Mouse (Mus musculus) adrenal gland, postnatal 36 days (tissue): ENCODE results near the gene Napsa. TPM values are rescaled to one million over a fixed set of nuclear protein-coding genes. Genes with fewer than 3 reads are reported as not detected.

Source experiments
- DNase-seq, 2 experiments: peaks; one replicate each; pipeline ENCODE4 v3.0.0; 2021; ENCODE audit warnings: mixed read lengths in 1 of 2
- microRNA-seq: library from miRNA; unstranded; fragments of <30 nt; microRNA quantifications from one replicate; pipeline ENCODE4 v1.2.0, GENCODE M21; 2021
- total RNA-seq, 2 experiments: library from RNA; stranded (reverse); gene quantifications; 2 replicates each; pipeline ENCODE4 v1.2.3; 2021

Gene Napsa
- total RNA-seq, 2 experiments from 2014 or later, result 0.40 to 0.89 TPM

DNA sequence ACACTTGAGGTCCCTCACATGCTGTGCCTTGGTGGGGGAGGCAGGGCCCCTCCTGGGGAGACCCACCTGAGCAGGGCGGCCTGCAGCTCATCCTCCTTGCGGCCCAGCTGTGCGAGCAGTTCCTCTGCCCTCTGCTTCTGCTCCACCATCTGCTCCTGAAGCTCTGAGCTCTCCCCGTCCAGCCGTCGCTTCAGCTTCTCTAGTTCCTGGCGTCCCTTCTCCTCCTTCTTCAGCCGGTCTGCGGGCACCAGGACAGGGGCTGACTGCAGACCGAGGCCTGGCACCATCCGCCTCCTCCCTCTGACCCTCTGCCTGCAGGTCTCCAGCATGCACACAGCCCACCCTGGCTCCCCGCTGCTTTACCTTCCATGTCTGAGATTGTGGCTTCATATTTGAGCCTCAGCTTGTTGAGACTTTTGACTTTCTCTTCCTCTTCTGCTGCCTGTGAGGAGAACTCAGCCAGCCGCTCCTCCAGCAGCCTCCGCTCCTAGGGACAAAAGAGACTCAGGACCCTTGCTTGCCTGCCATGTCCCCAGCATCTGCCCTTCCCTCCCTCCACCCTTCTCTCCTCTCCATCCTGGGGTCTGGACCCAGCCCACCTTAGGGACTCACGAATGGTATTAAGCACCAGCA lies 56.3 kb downstream of the Napsa start:
- no peak for DNase-seq

DNA sequence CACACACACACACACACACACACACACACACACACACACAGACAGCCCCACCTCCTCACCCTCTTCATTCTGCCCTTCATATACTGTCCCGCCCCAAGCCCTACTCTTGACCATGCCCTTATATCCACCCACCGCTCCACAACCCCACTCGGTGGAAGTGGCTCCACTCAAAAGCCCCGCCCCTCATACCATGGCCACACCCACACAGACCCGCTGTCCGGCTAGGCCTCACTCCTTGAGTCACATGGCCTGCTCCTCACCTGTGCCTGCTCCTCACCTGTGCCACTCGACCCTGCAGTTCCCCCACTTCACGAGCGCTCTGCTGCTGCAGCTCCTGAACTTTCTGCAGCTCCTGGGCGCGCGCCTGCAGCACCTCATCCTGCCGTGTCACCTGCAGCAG lies 58.3 kb downstream of the Napsa start:
- no peak for DNase-seq

GRCm38 (mm10) chr7:44632676-44633075 lies 60.5 kb downstream of the Napsa start:
- no peak for DNase-seq

- DNase-seq, result peak in 1 of 2 experiments; percentile 19
Measured at GRCm38 (mm10) chr7:44633407-44633806, 61.2 kb downstream of the Napsa start.

Small RNA genes lying within 50 kb of the gene (microRNA-seq; reads per million reads assigned to microRNA genes)
- not detected for gene Mir7053

Other genes with a start within 250 kb of the Napsa start
- 1 to 10 TPM; 3.0 to 4.7 TPM for gene Syt3, start 188.3 kb upstream of the Napsa start, total RNA-seq
- under 1 TPM; 0.63 to 0.99 TPM for gene 1700008O03Rik, start 186.6 kb upstream of the Napsa start, total RNA-seq
- 1 to 10 TPM; 3.9 to 4.9 TPM for gene Lrrc4b, start 143.4 kb upstream of the Napsa start, total RNA-seq
- gene Aspdh, start 107.0 kb upstream of the Napsa start, total RNA-seq, result under 1 TPM in 1 of 2 experiments, not detected in 1; 0.63 TPM
- gene Josd2, start 104.4 kb upstream of the Napsa start, total RNA-seq, result 10 to 100 TPM; 53.9 to 61.0 TPM
- 10 to 100 TPM; 91.2 to 99.2 TPM for gene Emc10, start 75.9 kb upstream of the Napsa start, total RNA-seq
- 1 to 10 TPM; 8.5 to 9.5 TPM for gene Fam71e1, start 75.8 kb upstream of the Napsa start, total RNA-seq
- gene Mybpc2, start 47.7 kb upstream of the Napsa start, total RNA-seq, result not detected
- under 1 TPM; 0.30 to 0.49 TPM for gene Spib, start 40.3 kb upstream of the Napsa start, total RNA-seq
- 10 to 100 TPM; 12.6 to 17.0 TPM for gene Pold1, start 23.5 kb upstream of the Napsa start, total RNA-seq
- 100 to 1,000 TPM in 1 of 2 experiments, 10 to 100 TPM in 1; 98.5 to 113 TPM for gene Nr1h2, start 18.4 kb upstream of the Napsa start, total RNA-seq
- 1 to 10 TPM; 2.6 to 3.9 TPM for gene Kcnc3, start 18.3 kb downstream of the Napsa start, total RNA-seq
- gene Myh14, start 98.5 kb downstream of the Napsa start, total RNA-seq, result 1 to 10 TPM; 3.0 to 4.9 TPM
- not detected for gene Izumo2, start 136.4 kb downstream of the Napsa start, total RNA-seq
- gene Vrk3, start 176.0 kb downstream of the Napsa start, total RNA-seq, result 10 to 100 TPM; 47.5 to 50.6 TPM
- gene Zfp473, start 178.7 kb downstream of the Napsa start, total RNA-seq, result under 1 TPM; 0.49 to 0.70 TPM
- gene Nup62, start 243.7 kb downstream of the Napsa start, total RNA-seq, result 10 to 100 TPM; 40.9 to 42.5 TPM
- 1 to 10 TPM; 2.0 to 2.6 TPM for gene Il4i1, start 244.0 kb downstream of the Napsa start, total RNA-seq
- gene Atf5, start 244.3 kb downstream of the Napsa start, total RNA-seq, result 100 to 1,000 TPM; 135 to 151 TPM